Mouse (Mus musculus) liver, embryonic 12.5 days (tissue): ENCODE results near the gene G3bp1. TPM values are rescaled to one million over a fixed set of nuclear protein-coding genes. Genes with fewer than 3 reads are reported as not detected.

ENCODE experiments used
- ATAC-seq: fragments of 200-750 bp; cut with Nextera tagmentation; 2 replicates; pipeline ENCODE4 v1.8.0; 2017; ENCODE audit warnings: moderate number of reproducible peaks, mild to moderate bottlenecking, moderate library complexity
- H3K27ac ChIP-seq: fragments of 300-500 bp; sonication (generic); 2 replicates; pipeline ENCODE4 v1.5.1; 2016; ENCODE audit warnings: mild to moderate bottlenecking
- H3K27me3 ChIP-seq: fragments of 300-500 bp; sonication (generic); replicated peaks from 2 replicates; pipeline ENCODE4 v1.6.1; 2016; ENCODE audit warnings: mild to moderate bottlenecking, moderate library complexity
- H3K36me3 ChIP-seq: fragments of 300-500 bp; sonication (generic); 2 replicates; pipeline ENCODE4 v1.6.1; 2016; ENCODE audit warnings: mild to moderate bottlenecking, moderate library complexity
- H3K4me1 ChIP-seq: fragments of 300-500 bp; sonication (generic); 2 replicates; pipeline ENCODE4 v1.6.1; 2016
- H3K4me2 ChIP-seq: fragments of 300-500 bp; sonication (generic); 2 replicates; pipeline ENCODE4 v1.6.1; 2016; ENCODE audit warnings: mild to moderate bottlenecking, moderate library complexity
- H3K4me3 ChIP-seq: fragments of 300-500 bp; sonication (generic); 2 replicates; pipeline ENCODE4 v1.5.1; 2016; ENCODE audit warnings: mild to moderate bottlenecking, moderate library complexity
- H3K9ac ChIP-seq: fragments of 300-500 bp; sonication (generic); 2 replicates; pipeline ENCODE4 v1.6.1; 2016; ENCODE audit warnings: mild to moderate bottlenecking, moderate library complexity
- H3K9me3 ChIP-seq: fragments of 300-500 bp; sonication (generic); replicated peaks from 2 replicates; pipeline ENCODE4 v1.6.1; 2016; ENCODE audit warnings: mild to moderate bottlenecking, moderate library complexity
- WGBS: fragments of 180-500 bp; shearing (Covaris S2); methylation state at CpG from one replicate; pipeline ENCODE4 v1.1.7; 2016; ENCODE audit not compliant: insufficient replicate concordance; 5-methylcytosine and 5-hydroxymethylcytosine counted together
- polyA plus RNA-seq: library from polyadenylated mRNA; unstranded; fragments of >200 nt; fragmentation: Nextera tagmentation; extraction: Ambion mirVana; gene quantifications from 2 replicates; pipeline ENCODE4 v1.2.1, GENCODE M21; 2016

Gene G3bp1
- polyA plus RNA-seq, 1 experiment from 2014 or later, result 136 TPM

- H3K36me3 ChIP-seq, result peaks cover 20% of the 10 kb centered on the region
- H3K4me1 ChIP-seq, result peaks cover 40% of the 10 kb centered on the region
- H3K4me3 ChIP-seq, result peak overlapping the region; percentile 77
- WGBS, result 55% methylated on average over 10 of the region's 10 CpGs
- no peaks in the 10 kb centered on the region for H3K9me3 ChIP-seq
- peak overlapping the region; percentile 83 for H3K9ac ChIP-seq
- no peak for ATAC-seq
- H3K27me3 ChIP-seq, result no peaks in the 10 kb centered on the region
- peak overlapping the region; percentile 77 for H3K4me2 ChIP-seq
- peak overlapping the region; percentile 96 for H3K27ac ChIP-seq
These were observed 1.5 kb upstream of the G3bp1 start for GRCm38 (mm10) chr11:55468012-55468411.

DNA sequence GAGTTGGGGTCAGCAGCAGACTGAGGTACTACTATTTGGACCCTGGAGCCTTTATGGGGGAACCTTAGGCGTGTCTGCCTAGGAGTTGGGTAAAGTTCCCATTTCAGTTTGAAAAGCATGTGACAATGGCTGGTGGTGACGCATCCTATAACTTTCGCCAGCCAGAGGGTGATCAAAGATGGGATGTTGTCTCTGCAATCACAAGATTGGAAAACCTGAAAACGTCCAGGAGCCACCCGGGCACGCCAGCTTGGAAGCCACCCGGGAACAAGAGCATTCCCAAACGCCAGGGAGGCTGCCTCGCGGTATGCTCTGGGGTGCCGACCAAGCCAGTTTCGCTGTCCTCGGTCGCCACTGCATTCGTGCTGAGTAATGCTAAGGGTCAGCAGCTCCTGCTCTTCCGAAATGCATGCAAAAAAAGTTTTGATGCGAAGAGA is 856 bp upstream of the G3bp1 start:
- Histone ChIP-seq H3K9ac (peak overlapping the region; percentile 83), H3K4me3 (peak overlapping the region; percentile 77), H3K4me1 (peaks cover 47% of the 10 kb centered on the region), H3K27ac (peak overlapping the region; percentile 96), H3K9me3 (no peaks in the 10 kb centered on the region), H3K4me2 (peak overlapping the region; percentile 77), H3K27me3 (no peaks in the 10 kb centered on the region), H3K36me3 (peaks cover 26% of the 10 kb centered on the region)
- 1% methylated on average over 17 of the region's 17 CpGs for WGBS
- peak; percentile 23; the same call in 1 of the 2 replicates for ATAC-seq

- no peaks in the 10 kb centered on the region for H3K9me3 ChIP-seq
- H3K4me3 ChIP-seq, result peak overlapping the region; percentile 77
- peaks cover 61% of the 10 kb centered on the region for H3K4me1 ChIP-seq
- H3K4me2 ChIP-seq, result peak overlapping the region; percentile 77
- peak overlapping the region; percentile 90 for H3K9ac ChIP-seq
- WGBS, result under 1% methylated on average over 46 of the region's 46 CpGs
- peak overlapping the region; percentile 90 for H3K27ac ChIP-seq
- H3K36me3 ChIP-seq, result peaks cover 41% of the 10 kb centered on the region
- no peaks in the 10 kb centered on the region for H3K27me3 ChIP-seq
- no peak for ATAC-seq
These were observed 622 bp downstream of the G3bp1 start for GRCm38 (mm10) chr11:55469923-55470691.

- H3K9me3 ChIP-seq, result no peaks in the 10 kb centered on the region
- H3K4me2 ChIP-seq, result peak overlapping the region; percentile 77
- H3K27me3 ChIP-seq, result no peaks in the 10 kb centered on the region
- H3K9ac ChIP-seq, result peak overlapping the region; percentile 90
- H3K4me1 ChIP-seq, result peaks cover 65% of the 10 kb centered on the region
- H3K27ac ChIP-seq, result peak overlapping the region; percentile 45
- WGBS, result 20% methylated on average over 8 of the region's 8 CpGs
- peaks cover 44% of the 10 kb centered on the region for H3K36me3 ChIP-seq
- H3K4me3 ChIP-seq, result peak overlapping the region; percentile 77
- no peak for ATAC-seq
These were observed 1.3 kb downstream of the G3bp1 start for GRCm38 (mm10) chr11:55470761-55471160.

DNA sequence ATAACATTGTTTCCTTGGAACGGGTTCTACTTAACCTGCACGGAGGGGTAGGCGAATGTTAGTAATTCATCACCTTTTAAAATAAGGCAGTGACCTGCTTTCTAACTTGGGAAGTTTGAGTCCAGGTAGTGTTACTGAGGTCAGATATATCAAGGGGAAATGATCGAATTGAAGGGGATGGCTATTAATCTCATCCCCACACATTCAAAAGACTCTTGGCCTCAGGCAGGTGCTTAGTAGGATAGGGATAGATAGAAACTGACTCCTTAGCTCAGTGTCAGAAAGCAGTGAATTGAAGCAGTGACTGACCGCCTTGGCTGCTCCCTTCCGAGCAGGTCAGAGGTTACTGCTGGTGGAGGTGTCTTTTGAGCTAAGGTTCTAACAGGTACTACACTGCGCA is 2.0 kb downstream of the G3bp1 start:
- Histone ChIP-seq H3K4me3 (peak overlapping the region; percentile 77), H3K9ac (peak overlapping the region; percentile 90), H3K4me1 (peaks cover 71% of the 10 kb centered on the region), H3K36me3 (peaks cover 48% of the 10 kb centered on the region), H3K27me3 (no peaks in the 10 kb centered on the region), H3K27ac (peak overlapping the region; percentile 45; the same call in 1 of the 2 replicates), H3K4me2 (peak overlapping the region; percentile 77), H3K9me3 (no peaks in the 10 kb centered on the region)
- WGBS, result 62% methylated on average over 7 of the region's 7 CpGs
- no peak for ATAC-seq

DNA sequence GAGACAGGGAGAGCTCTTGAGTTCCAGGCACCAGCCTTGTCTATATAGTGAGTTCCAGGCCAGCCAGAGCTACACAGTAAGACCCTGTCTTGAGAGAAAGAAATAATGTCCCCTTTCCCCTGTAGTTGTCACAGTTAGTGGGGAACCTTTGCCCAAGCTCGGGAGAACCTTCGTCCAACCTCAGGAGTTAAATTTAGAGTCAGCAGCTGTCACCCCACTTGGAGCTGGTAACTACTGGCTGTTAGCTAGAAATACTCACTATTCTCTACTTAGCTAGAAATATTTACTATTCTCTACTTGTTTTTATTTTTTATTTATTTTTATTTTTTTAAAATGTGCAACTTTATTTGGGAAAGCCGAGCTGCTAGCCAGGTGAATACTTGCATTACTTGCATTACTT is 3.7 kb downstream of the G3bp1 start:
- WGBS, result 56% methylated on average over 3 of the region's 3 CpGs
- Histone ChIP-seq H3K9ac (peak overlapping the region; percentile 41), H3K36me3 (peaks cover 63% of the 10 kb centered on the region), H3K4me2 (peak overlapping the region; percentile 77), H3K4me1 (peaks cover 75% of the 10 kb centered on the region), H3K4me3 (peak overlapping the region; percentile 77; the same call in 1 of the 2 replicates), H3K27ac (0 out of 2 replicates have a peak overlapping the region, but pooled peaks have one; percentile 13), H3K9me3 (no peaks in the 10 kb centered on the region), H3K27me3 (no peaks in the 10 kb centered on the region)
- ATAC-seq, result no peak

- Histone ChIP-seq H3K9me3 (no peaks in the 10 kb centered on the region), H3K4me1 (0 out of 2 replicates have a peak, but pooled peaks cover 6% of the 10 kb centered on the region), H3K27me3 (no peaks in the 10 kb centered on the region), H3K4me3 (no peak overlapping the region), H3K9ac (no peak overlapping the region), H3K4me2 (no peak overlapping the region), H3K36me3 (peaks cover 95% of the 10 kb centered on the region), H3K27ac (no peak overlapping the region)
- WGBS, result 89% methylated on average over 7 of the region's 7 CpGs
- no peak for ATAC-seq
These were observed 16.0 kb downstream of the G3bp1 start for GRCm38 (mm10) chr11:55485443-55485842.

GRCm38 (mm10) chr11:55496158-55496557 is 26.7 kb downstream of the G3bp1 start:
- Histone ChIP-seq H3K27me3 (no peaks in the 10 kb centered on the region), H3K9ac (no peak overlapping the region), H3K36me3 (peaks cover 99% of the 10 kb centered on the region), H3K4me3 (no peak overlapping the region), H3K4me1 (no peaks in the 10 kb centered on the region), H3K9me3 (no peaks in the 10 kb centered on the region), H3K27ac (no peak overlapping the region), H3K4me2 (no peak overlapping the region)
- no peak for ATAC-seq
- 83% methylated on average over 6 of the region's 6 CpGs for WGBS

DNA sequence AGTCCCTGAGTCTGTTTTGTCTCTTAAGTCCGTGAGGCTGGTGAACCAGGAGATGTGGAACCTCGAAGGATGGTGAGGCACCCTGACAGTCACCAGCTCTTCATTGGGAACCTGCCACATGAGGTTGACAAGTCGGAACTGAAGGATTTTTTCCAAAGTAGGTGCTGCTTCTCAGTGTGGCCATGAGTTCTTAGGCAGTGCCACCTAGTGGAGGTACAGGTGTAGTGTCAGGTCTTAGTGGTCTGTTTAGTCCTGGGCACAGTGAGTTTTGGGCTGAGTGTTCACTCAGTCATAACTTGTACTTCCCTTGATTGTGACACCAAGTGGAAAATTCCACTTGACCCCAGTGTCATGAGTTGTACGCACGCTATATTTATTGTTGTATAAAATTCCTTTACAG is 28.4 kb downstream of the G3bp1 start:
- Histone ChIP-seq H3K36me3 (peaks cover 99% of the 10 kb centered on the region), H3K4me3 (no peak overlapping the region), H3K9me3 (no peaks in the 10 kb centered on the region), H3K9ac (no peak overlapping the region), H3K27me3 (no peaks in the 10 kb centered on the region), H3K4me2 (no peak overlapping the region), H3K27ac (no peak overlapping the region), H3K4me1 (no peaks in the 10 kb centered on the region)
- whole genome bisulfite sequencing, result 57% methylated on average over 5 of the region's 5 CpGs
- ATAC-seq, result 0 out of 2 replicates have a peak, but pooled peaks have one; percentile 39

GRCm38 (mm10) chr11:55501955-55502531 is 32.6 kb downstream of the G3bp1 start:
- peaks cover 63% of the 10 kb centered on the region for H3K36me3 ChIP-seq
- H3K4me3 ChIP-seq, result no peak overlapping the region
- no peaks in the 10 kb centered on the region for H3K9me3 ChIP-seq
- H3K4me1 ChIP-seq, result no peaks in the 10 kb centered on the region
- H3K27me3 ChIP-seq, result no peaks in the 10 kb centered on the region
- ATAC-seq, result no peak
- H3K9ac ChIP-seq, result no peak overlapping the region
- 84% methylated on average over 8 of the region's 8 CpGs for WGBS
- H3K27ac ChIP-seq, result no peak overlapping the region
- H3K4me2 ChIP-seq, result no peak overlapping the region

DNA sequence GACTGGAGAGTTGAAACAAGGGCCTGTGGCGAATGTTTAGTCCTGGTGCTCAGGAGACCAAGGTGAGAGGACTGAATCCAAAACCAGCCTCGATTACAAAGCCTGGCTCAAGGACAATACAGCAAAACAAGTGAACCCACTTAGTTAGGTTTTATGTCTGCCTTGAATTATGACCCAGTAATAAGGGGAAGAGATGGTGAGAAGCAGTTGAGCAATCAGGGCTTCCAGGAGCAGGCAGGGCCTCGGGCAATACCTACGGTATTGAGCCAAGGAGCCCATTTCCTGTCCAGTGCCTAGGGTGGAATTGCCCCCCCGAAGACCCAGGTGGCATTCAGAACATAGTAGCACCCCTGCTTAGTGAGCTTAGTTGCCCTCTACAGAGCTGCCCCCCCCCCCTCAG is 33.4 kb downstream of the G3bp1 start:
- H3K36me3 ChIP-seq, result peaks cover 55% of the 10 kb centered on the region
- no peak overlapping the region for H3K27ac ChIP-seq
- H3K9ac ChIP-seq, result no peak overlapping the region
- ATAC-seq, result no peak
- no peaks in the 10 kb centered on the region for H3K27me3 ChIP-seq
- 72% methylated on average over 5 of the region's 5 CpGs for WGBS
- no peaks in the 10 kb centered on the region for H3K9me3 ChIP-seq
- no peak overlapping the region for H3K4me2 ChIP-seq
- no peak overlapping the region for H3K4me3 ChIP-seq
- H3K4me1 ChIP-seq, result no peaks in the 10 kb centered on the region

GRCm38 (mm10) chr11:55505485-55505884 is 36.0 kb downstream of the G3bp1 start:
- Histone ChIP-seq H3K9me3 (no peaks in the 10 kb centered on the region), H3K4me1 (no peaks in the 10 kb centered on the region), H3K4me2 (no peak overlapping the region), H3K4me3 (no peak overlapping the region), H3K27ac (no peak overlapping the region), H3K36me3 (peaks cover 30% of the 10 kb centered on the region), H3K9ac (no peak overlapping the region), H3K27me3 (no peaks in the 10 kb centered on the region)
- 74% methylated on average over 3 of the region's 3 CpGs for WGBS
- ATAC-seq, result no peak
